Mouse (Mus musculus): ENCODE measurements at regions not wholly inside any gene's neighbourhood (a gene's known extent, or its start where the extent isn't known, plus 50 kb on each side); places are given as distances from the start of the nearest gene placed in this dataset.

- no peak for DNase-seq (ENCODE audit: extremely low spot score in 1 of 2, low spot score in 1 of 2)
Observed at GRCm38 (mm10) chr2:137200101-137200500, 83.7 kb upstream of the Jag1 start.

- no peak for DNase-seq (ENCODE audit: extremely low spot score in 1 of 2, low spot score in 1 of 2)
Observed at GRCm38 (mm10) chr2:137192183-137192582, 75.7 kb upstream of the Jag1 start.

GRCm38 (mm10) chr2:137169176-137169575, 52.7 kb upstream of the Jag1 start:
- no peak for DNase-seq (ENCODE audit: extremely low spot score in 1 of 2, low spot score in 1 of 2)

- DNase-seq (ENCODE audit: extremely low spot score in 1 of 2, low spot score in 1 of 2), result no peak
Observed at GRCm38 (mm10) chr2:137168626-137169025, 52.2 kb upstream of the Jag1 start.
